Mouse (Mus musculus) urinary bladder, postnatal 14 days (tissue): ENCODE measurements around the gene Synj2bp.
"Not testable (repeated sequence)": the region's sequence is repeated elsewhere in the genome, so short reads cannot be mapped to it uniquely, and the experiment has no call there.

Source experiments
- DNase-seq: peaks from one replicate; pipeline ENCODE4 v3.0.0; 2021; ENCODE audit warnings: low spot score

The Synj2bp gene

GRCm38 (mm10) chr12:81532316-81533028, at the start of gene Synj2bp, which contains the start of gene Gm20498:
Gene Synj2bp, minus strand, starts transcription at chr12:81532911.
Gene Gm20498, minus strand, starts transcription at chr12:81532905.
- DNase-seq: peak; percentile 83

- DNase-seq: no peak
These were observed 35.7 kb upstream of the Synj2bp start, which contains the start of gene Adam21 for GRCm38 (mm10) chr12:81568374-81568773. Gene Adam21, minus strand, starts transcription at chr12:81568474.

- no peak for DNase-seq
These were observed 35.2 kb upstream of the Synj2bp start for GRCm38 (mm10) chr12:81567931-81568330.

- no peak for DNase-seq
These were observed 31.5 kb upstream of the Synj2bp start for GRCm38 (mm10) chr12:81564173-81564572.

GRCm38 (mm10) chr12:81549286-81549685, 16.6 kb upstream of the Synj2bp start:
- DNase-seq: no peak

GRCm38 (mm10) chr12:81547163-81547562, 14.5 kb upstream of the Synj2bp start:
- no peak for DNase-seq

GRCm38 (mm10) chr12:81533029-81533419, 313 bp upstream of the Synj2bp start:
- DNase-seq: no peak

- not testable (repeated sequence) for DNase-seq
These were observed 2.1 kb downstream of the Synj2bp start for GRCm38 (mm10) chr12:81530587-81530986.

GRCm38 (mm10) chr12:81496906-81497305, 35.8 kb downstream of the Synj2bp start:
- DNase-seq: not testable (repeated sequence)

GRCm38 (mm10) chr12:81490491-81490890, 42.2 kb downstream of the Synj2bp start:
- no peak for DNase-seq

GRCm38 (mm10) chr12:81485311-81485710, 47.4 kb downstream of the Synj2bp start:
- DNase-seq: no peak

GRCm38 (mm10) chr12:81484727-81485191, 48.0 kb downstream of the Synj2bp start, which contains the start of gene Cox16:
Gene Cox16, minus strand, starts transcription at chr12:81485127.
- peak; percentile 86 for DNase-seq

GRCm38 (mm10) chr12:81484212-81484611, 48.5 kb downstream of the Synj2bp start:
- DNase-seq: no peak

GRCm38 (mm10) chr12:81483656-81484055, 49.1 kb downstream of the Synj2bp start:
- no peak for DNase-seq

- DNase-seq: not testable (repeated sequence)
These were observed 73.7 kb downstream of the Synj2bp start for GRCm38 (mm10) chr12:81459051-81459450.
